Mouse (Mus musculus) lung, postnatal 0 days (tissue): ENCODE measurements at regions not wholly inside any gene's neighbourhood (a gene's known extent, or its start where the extent isn't known, plus 50 kb on each side); places are given as distances from the start of the nearest gene placed in this dataset.

Source experiments
- ATAC-seq: fragments of 200-750 bp; cut with Nextera tagmentation; 2 replicates; pipeline ENCODE4 v1.8.0; 2017; ENCODE audit warnings: moderate library complexity
- DNase-seq: peaks from one replicate; pipeline ENCODE4 v3.0.0-alpha.2; 2016; ENCODE audit warnings: low spot score
- H3K27ac ChIP-seq: fragments of 300-500 bp; sonication (generic); 2 replicates; pipeline ENCODE4 v1.5.1; 2014; ENCODE audit warnings: antibody characterized with exemption, mild to moderate bottlenecking, low read length, mixed read lengths
- H3K27me3 ChIP-seq: fragments of 300-500 bp; sonication (generic); replicated peaks from 2 replicates; pipeline ENCODE4 v1.6.1; 2014; ENCODE audit warnings: low read length, mixed read lengths; ENCODE audit not compliant: insufficient read depth
- H3K36me3 ChIP-seq: fragments of 300-500 bp; sonication (generic); 2 replicates; pipeline ENCODE4 v1.6.1; 2014; ENCODE audit warnings: low read length, mixed read lengths; ENCODE audit not compliant: insufficient read depth
- H3K4me1 ChIP-seq: fragments of 300-500 bp; sonication (generic); 2 replicates; pipeline ENCODE4 v1.6.1; 2014; ENCODE audit warnings: antibody characterized with exemption, low read depth, low read length, mixed read lengths; ENCODE audit not compliant: insufficient read depth
- H3K4me2 ChIP-seq: fragments of 300-500 bp; sonication (generic); replicated peaks from 2 replicates; pipeline ENCODE4 v1.6.1; 2014; ENCODE audit warnings: low read depth, mild to moderate bottlenecking, low read length, moderate library complexity, mixed read lengths
- H3K4me3 ChIP-seq: fragments of 300-500 bp; sonication (generic); 2 replicates; pipeline ENCODE4 v1.5.1; 2014; ENCODE audit warnings: low read depth, low read length
- H3K9ac ChIP-seq: fragments of 300-500 bp; sonication (generic); replicated peaks from 2 replicates; pipeline ENCODE4 v1.6.1; 2014; ENCODE audit warnings: low read depth, mild to moderate bottlenecking
- H3K9me3 ChIP-seq: fragments of 300-500 bp; sonication (generic); 2 replicates; pipeline ENCODE4 v1.6.1; 2016; ENCODE audit warnings: low read length, mixed read lengths
- CTCF ChIP-seq: IDR thresholded peaks from 2 replicates; pipeline ENCODE4 v1.5.1; 2016; ENCODE audit warnings: antibody characterized with exemption, mild to moderate bottlenecking
- EP300 ChIP-seq: IDR thresholded peaks from 2 replicates; pipeline ENCODE4 v1.6.1; 2016; ENCODE audit warnings: antibody characterized with exemption, mild to moderate bottlenecking, control low read depth
- WGBS: fragments of 180-500 bp; shearing (Covaris S2); extraction: QIAGEN DNeasy Blood & Tissue Kit; methylation state at CpG from one replicate; pipeline ENCODE4 v1.1.7; 2014; 5-methylcytosine and 5-hydroxymethylcytosine counted together

DNA sequence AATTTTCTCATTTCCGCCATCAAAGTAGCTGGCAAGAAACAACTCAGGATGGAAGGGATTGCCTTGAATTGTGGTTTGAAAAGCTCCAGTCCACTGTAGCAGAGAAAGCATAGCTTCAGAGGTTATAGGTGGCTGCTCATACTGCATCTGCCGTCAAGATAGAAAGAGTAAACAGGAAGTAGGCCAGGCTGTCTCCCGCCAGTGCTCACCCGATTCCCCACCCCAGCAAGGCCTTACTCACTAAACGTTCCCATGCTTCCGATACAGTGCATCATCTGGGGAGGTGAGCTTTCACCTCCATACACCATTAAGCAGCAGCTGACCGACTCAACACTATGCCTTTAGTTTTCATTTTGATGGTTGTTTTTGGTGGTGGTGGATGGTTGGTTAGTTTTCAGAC lies 119.3 kb upstream of the Btg1 start:
- H3K9ac ChIP-seq = no peak overlapping the region
- no peaks in the 10 kb centered on the region for H3K4me1 ChIP-seq
- no peaks in the 10 kb centered on the region for H3K9me3 ChIP-seq
- WGBS = 72% methylated on average over 7 of the region's 7 CpGs
- H3K27ac ChIP-seq = no peak overlapping the region
- no peak for DNase-seq
- H3K4me3 ChIP-seq = no peak overlapping the region
- H3K27me3 ChIP-seq = no peaks in the 10 kb centered on the region
- TF ChIP-seq CTCF (no peak), EP300 (no peak)
- H3K36me3 ChIP-seq = no peaks in the 10 kb centered on the region
- no peak overlapping the region for H3K4me2 ChIP-seq
- no peak for ATAC-seq

DNA sequence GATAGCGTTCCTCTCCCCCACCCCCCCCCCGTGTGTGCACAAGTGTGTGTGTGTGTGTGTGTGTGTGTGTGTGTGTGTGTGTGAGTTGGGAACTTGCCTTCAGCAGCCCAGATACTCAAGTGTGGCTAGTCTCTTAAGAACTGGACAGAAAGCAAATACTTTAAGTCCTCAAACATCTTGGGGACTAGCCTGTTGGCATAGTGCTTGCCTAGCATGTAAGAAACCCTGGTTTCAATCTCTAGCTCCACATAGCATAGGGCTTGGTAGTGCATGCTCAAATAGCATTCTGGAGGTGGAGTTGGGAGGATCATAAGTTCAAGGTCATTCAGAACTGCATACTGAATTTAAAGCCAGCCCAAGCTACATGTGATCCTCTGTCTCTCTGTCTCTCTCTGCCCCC lies 117.5 kb upstream of the Btg1 start:
- no peaks in the 10 kb centered on the region for H3K4me1 ChIP-seq
- no peaks in the 10 kb centered on the region for H3K27me3 ChIP-seq
- no peak overlapping the region for H3K4me2 ChIP-seq
- H3K9me3 ChIP-seq = no peaks in the 10 kb centered on the region
- TF ChIP-seq CTCF (no peak), EP300 (peak; percentile 37; the same call in 1 of the 2 replicates)
- H3K36me3 ChIP-seq = no peaks in the 10 kb centered on the region
- WGBS = 56% methylated on average over 2 of the region's 2 CpGs
- no peak overlapping the region for H3K9ac ChIP-seq
- no peak overlapping the region for H3K27ac ChIP-seq
- no peak overlapping the region for H3K4me3 ChIP-seq
- DNase-seq (peak; percentile 74), ATAC-seq (peak; percentile 90)

DNA sequence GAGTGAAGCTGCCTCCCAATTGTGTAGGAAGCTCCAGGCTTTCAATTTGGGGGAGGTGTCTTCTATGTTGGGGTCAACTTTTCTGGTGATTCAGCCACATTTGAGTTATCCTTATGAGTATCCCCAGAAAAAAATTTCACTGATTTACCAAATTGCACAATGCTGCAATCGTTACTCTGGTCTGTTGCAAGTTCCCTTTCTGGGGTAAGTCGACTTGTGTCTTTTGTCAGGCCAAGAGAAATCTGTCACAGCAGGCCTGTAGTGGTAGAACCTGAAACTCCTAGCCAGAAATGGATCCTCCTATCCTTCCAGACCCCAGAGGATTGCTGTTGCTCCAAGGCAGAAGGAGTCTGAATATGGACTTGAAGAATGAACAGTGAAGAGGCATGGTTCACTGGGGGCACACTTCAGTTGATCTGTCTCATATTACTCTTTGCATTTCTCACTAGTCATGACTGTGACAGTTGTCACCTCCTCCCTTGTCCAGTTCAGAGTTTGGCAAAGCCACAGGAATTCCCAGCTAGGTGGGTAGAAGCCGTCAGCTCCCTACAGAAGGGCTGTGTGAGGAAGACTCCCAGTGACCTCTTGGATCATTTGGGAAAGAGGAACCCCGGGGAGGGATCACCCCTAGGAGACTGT lies 114.6 kb upstream of the Btg1 start:
- Histone ChIP-seq H3K27me3 (no peaks in the 10 kb centered on the region), H3K9ac (no peak overlapping the region), H3K4me2 (no peak overlapping the region), H3K9me3 (no peaks in the 10 kb centered on the region), H3K36me3 (no peaks in the 10 kb centered on the region), H3K4me3 (no peak overlapping the region), H3K4me1 (no peaks in the 10 kb centered on the region), H3K27ac (no peak overlapping the region)
- no peak for TF ChIP-seq EP300
- no peak for TF ChIP-seq CTCF
- WGBS = 46% methylated on average over 4 of the region's 4 CpGs
- peak; percentile 38; the same call in 1 of the 2 replicates for ATAC-seq
- DNase-seq = peak; percentile 65

DNA sequence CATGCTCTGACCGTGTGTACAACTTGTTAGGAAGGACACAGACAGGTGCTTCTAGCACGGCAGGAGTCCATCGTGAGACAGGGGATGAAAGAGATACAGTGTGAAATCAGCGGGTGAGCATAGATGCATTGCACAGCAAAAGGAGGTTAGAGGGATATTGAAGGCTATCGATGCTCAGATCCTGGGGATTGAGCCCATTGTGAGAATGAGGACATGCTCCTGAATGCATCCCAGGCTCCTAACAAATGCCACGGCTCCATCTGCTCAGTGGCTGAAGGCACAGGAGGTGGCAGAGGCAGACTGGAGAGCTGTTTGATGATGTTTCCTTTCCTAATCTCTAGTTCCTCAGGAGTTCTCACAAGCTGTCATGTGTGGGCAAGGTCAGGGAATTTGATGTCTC lies 114.1 kb upstream of the Btg1 start:
- no peak for TF ChIP-seq EP300
- TF ChIP-seq CTCF = no peak
- DNase-seq (no peak), ATAC-seq (no peak)
- no peak overlapping the region for H3K4me2 ChIP-seq
- no peak overlapping the region for H3K9ac ChIP-seq
- no peaks in the 10 kb centered on the region for H3K4me1 ChIP-seq
- WGBS = 69% methylated on average over 6 of the region's 6 CpGs
- no peaks in the 10 kb centered on the region for H3K9me3 ChIP-seq
- H3K27ac ChIP-seq = no peak overlapping the region
- H3K4me3 ChIP-seq = no peak overlapping the region
- no peaks in the 10 kb centered on the region for H3K27me3 ChIP-seq
- no peaks in the 10 kb centered on the region for H3K36me3 ChIP-seq

DNA sequence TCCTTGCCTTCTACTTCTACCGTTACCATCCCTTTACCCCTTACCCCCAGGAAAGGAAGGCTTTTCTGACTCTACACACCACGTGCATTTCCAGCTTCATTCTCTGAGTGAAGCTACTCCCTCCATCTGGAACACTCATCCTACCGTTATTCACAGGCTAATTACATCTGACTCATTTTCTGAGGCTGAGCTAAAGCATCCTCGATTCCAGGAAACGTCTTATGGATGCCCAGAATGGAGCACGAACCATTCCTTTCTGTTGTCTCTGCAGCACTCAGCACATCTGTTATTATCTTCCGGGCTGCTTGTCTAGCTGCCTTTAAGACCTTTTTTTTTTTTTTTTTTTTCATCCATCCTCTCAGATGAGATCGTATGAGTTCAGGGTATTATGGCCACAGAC lies 112.5 kb upstream of the Btg1 start:
- TF ChIP-seq EP300 (no peak), CTCF (no peak)
- Histone ChIP-seq H3K9ac (no peak overlapping the region), H3K9me3 (no peaks in the 10 kb centered on the region), H3K36me3 (no peaks in the 10 kb centered on the region), H3K4me3 (no peak overlapping the region), H3K4me2 (no peak overlapping the region), H3K27ac (no peak overlapping the region), H3K4me1 (no peaks in the 10 kb centered on the region), H3K27me3 (no peaks in the 10 kb centered on the region)
- DNase-seq = no peak
- ATAC-seq = no peak
- 83% methylated on average over 8 of the region's 8 CpGs for WGBS

DNA sequence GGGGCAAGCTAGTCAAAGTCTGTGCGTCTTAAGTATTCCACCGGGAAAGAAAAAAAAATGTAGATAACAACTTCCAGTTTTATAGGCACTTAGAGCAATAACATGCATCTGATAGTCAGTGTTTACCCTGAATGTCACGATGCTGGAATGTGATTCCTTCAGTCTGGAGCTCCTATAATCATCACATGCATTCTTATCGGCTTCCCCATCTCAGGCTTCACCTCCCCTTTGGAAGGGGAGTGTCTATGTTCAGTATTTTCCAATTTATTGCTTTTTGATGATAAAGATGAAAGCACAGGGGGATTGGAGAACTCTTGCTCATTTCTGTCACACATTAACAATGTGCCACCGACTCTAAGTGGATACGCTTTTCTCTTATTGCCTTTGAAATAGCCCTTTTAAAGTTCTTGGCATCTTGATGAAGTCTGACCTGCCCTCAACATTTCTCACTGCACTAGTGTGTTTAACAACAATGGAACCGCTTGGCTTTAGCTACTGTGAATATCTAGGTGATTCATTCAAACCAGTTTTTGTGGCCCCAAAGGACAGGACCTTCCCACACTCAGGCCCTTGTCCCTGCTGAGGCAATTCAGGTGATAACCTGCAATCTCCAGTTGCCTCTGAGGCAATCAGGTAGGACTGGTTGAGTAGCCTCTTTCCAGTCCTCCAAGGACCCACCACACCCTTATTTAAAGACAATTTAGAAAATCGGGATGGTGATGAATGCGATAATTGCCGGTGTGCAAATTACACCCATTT lies 101.5 kb upstream of the Btg1 start:
- Histone ChIP-seq H3K27me3 (no peaks in the 10 kb centered on the region), H3K4me2 (no peak overlapping the region), H3K36me3 (no peaks in the 10 kb centered on the region), H3K4me3 (no peak overlapping the region), H3K27ac (no peak overlapping the region), H3K4me1 (no peaks in the 10 kb centered on the region), H3K9me3 (no peaks in the 10 kb centered on the region), H3K9ac (no peak overlapping the region)
- TF ChIP-seq CTCF = no peak
- TF ChIP-seq EP300 = no peak
- DNase-seq = peak; percentile 16
- ATAC-seq = no peak; the same call in 1 of the 2 replicates
- 45% methylated on average over 10 of the region's 10 CpGs for WGBS
